Mouse (Mus musculus) Muller cell, postnatal 12 days (primary cell): ENCODE data around the gene Cpeb4.

Source experiments
- DNase-seq: peaks from one replicate; pipeline ENCODE4 v3.0.0-alpha.2; 2015; ENCODE audit errors: inconsistent ontology term

The Cpeb4 gene

GRCm38 (mm10) chr11:31896905-31897304 lies 24.9 kb downstream of the Cpeb4 start:
- DNase-seq, result no peak

DNA sequence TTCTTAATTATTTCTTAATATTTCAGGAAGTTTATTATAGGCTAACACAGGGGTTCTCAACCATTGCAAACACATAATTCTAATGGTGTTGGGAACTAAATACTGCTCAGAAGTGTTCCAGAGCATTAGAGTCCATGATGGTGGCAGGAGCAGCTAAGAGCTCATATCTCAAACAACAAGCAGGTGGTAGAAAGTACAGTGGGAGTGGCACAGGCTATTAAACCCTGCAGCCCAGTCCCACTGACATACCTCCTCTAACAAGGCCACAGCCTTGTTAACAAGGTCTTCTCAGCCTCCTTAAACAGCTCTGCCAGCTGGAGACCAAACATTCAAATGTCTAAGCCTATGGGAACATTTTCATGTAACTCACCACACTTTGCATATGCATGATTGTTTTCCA lies 27.2 kb downstream of the Cpeb4 start:
- DNase-seq, result no peak

DNA sequence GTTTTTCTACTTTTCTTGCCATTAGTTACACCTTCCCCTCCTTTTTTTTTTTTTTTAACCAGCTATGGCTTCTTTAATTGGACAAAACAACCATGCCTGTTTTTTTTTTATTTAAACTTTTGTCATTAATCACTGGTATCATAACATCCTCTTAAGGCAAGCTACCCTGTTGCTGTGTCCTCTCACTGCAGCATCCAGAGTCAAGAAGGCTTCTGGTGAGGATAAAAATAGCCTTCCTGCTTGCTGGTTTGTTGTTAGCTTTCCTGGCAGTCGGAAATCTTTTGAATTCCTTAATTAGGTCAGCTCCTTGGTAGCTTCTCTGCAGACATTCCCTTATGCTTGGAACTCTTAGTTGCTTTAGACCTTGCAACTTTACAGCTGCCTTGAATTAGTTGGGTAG lies 28.7 kb downstream of the Cpeb4 start:
- peak; percentile 34 for DNase-seq

DNA sequence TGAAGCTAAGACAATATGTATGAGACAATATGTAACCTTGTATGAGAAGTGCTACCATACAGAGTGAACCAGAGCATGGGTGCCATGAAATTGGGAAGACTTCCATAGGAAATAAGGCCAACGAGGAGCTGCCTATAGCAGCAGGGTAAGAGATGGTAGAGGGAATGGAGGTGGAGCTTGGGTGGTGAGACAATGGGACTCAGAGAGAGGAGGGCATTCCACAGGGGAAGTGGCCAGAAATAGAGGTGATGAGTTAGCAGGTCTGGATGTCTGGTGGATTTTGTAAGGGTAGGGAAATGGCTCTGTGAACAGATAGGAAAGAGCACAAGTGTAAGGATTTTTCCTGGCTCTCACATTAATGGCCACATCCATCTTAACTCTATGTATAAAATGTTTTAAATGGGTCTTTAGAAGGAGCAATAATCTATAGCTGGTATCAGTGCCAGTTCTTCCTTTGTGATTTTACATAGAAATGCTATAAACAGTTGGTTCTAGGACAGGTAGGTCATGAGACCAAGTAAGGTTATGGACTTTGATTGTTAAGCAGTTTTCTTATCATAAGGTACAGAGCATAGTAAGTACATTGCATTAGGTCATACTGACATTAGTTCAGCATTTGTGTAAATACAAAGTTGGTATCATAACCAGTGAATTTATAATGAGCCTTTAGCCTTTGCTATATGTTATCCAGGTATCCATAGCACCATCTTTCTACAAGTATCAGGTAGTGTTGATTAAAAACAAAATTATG lies 30.4 kb downstream of the Cpeb4 start:
- DNase-seq, result no peak

GRCm38 (mm10) chr11:31906499-31906898 lies 34.5 kb downstream of the Cpeb4 start:
- DNase-seq, result no peak

GRCm38 (mm10) chr11:31907650-31908049 lies 35.6 kb downstream of the Cpeb4 start:
- no peak for DNase-seq

- no peak for DNase-seq
Observed at GRCm38 (mm10) chr11:31912958-31913357, 40.9 kb downstream of the Cpeb4 start.

DNA sequence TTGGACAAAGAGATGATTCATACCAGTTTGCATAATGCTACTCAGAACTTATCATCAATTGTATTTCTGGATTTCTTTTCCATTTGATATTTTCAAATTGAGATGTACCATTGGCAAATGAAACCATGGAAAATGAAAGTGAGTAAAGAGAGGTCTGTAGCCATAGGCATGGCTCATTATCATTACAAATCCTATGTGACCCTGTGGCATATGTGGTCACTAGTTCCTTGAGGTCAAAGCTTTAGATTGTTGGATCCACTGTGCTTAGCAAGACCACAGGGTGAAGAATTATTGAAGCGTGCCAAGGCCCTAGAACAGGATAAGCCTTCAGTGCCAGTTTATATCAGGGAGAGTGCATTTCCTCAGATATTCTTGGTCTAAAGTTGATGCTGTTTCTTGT lies 45.8 kb downstream of the Cpeb4 start:
- DNase-seq, result no peak

- DNase-seq, result no peak
Observed at GRCm38 (mm10) chr11:31930051-31930450, 58.0 kb downstream of the Cpeb4 start.

DNA sequence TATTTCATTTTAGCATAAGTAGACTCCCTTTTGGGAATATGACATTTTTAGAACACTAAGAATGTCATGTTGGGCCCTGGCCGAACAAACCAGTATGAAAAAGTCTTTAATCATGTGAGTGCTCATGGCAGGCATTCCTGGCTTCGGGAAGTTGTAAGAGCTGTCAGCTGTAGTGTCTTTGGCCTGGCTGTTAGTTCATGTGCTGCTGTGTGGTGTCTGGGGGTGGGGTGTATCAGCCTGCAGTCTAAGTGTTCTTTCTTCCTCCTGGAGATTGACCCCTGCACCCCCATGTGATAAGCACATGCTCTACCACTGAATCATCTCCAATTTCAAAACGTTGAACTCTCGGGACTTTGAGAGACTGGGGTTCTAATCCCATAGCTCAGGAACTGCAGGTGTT lies 63.6 kb downstream of the Cpeb4 start:
- no peak for DNase-seq

GRCm38 (mm10) chr11:31936910-31937525 lies 65.0 kb downstream of the Cpeb4 start:
- no peak for DNase-seq

DNA sequence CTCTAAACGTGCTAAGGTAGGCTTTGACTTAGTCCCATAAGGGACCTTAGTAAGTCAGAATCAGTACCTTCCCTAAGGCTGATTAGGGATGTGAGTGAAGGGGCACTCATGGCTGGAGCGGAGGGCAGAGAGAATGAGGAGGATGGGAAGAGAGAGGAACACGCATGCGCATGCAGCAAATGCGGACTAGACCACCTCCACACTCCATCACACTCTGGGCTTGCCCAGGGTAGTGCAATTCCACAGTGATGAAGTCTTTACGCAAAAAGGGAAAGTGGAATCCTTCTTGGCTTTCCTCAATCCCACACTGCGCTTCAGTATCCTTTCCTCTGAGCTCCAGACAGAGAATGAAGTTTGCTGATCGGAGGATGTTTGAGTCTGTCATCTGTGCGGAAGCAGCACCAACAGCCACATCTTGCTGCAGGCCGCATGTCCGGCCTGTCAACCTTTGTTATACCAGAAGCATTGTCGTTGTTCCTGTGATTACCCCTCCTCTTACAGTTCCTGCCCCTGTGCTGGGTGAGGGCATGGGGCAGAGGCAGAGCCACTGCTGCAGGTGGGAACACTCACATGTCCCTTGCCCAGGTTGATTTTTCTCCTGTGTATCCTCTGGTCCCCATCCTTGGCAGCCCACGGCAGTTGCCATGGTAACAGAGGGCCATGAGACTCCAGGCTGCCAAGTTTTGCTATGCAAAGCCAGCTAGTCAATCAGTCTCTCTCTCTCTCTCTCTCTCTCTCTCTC lies 69.1 kb downstream of the Cpeb4 start:
- peak; percentile 19 for DNase-seq

DNA sequence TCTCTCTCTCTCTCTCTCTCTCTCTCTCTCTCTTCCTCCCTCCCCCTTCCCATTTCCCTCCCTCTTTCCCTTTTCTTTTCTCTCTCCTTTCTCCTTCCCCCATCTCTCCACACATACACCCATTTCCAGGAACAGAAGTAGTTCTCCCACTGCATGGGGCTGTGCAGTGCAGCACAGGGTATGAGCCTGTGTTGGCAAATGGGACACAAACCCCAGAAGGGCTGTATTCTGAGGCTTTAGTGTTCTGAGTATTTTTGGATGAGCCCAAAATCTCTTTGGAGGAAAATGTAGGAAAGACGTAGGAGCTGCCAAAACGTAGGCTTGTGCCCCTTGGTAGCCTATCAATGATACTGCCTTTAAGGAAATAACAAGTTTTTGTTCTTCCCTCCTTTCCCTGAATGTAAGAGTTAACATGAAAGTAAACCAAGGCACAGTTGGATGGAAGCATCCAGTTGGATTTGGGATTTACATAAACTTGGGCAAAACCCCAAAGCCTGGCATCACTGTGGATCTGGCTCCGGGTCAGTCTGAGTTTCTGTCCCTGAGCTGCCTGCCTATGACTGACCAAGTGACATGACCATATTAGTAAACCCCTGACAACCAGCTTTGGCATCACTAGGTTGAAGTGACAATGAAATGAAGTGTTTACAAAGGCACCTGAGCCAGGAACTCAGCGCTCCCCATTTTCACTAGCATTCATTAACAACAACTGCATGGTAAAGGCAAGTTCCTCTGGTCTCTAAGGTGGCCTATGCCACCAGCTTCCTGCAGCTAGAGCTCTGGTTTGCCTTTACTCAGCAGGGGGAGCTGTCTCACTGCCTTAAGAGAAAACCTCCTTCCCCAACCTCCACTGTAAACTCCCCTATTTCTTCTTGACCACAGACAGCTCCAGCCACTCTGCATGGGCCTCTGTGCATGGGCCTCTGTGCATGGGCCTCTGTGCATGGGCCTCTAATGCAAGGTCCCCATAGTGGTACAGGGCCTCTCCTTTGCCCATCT lies 69.9 kb downstream of the Cpeb4 start:
- DNase-seq, result no peak

DNA sequence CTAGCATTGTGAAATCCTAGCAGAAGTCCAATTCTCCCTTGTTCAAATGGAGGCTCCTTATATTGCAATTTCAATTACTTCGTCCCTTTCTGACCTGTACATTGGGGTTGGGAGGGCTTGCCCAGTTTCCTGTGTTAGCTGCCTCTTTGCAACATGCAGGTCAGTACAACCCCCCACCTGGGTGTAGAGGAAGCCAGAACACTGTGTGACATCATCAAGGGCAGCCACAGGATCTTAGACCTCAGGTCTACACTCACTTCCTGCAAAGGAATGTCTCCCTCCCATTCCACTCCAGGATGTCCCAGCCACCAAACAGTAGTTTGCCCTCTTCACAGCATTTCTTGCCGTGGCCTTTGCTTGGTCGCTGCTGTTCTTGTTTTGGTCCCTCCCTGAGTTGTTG lies 73.5 kb downstream of the Cpeb4 start:
- no peak for DNase-seq

DNA sequence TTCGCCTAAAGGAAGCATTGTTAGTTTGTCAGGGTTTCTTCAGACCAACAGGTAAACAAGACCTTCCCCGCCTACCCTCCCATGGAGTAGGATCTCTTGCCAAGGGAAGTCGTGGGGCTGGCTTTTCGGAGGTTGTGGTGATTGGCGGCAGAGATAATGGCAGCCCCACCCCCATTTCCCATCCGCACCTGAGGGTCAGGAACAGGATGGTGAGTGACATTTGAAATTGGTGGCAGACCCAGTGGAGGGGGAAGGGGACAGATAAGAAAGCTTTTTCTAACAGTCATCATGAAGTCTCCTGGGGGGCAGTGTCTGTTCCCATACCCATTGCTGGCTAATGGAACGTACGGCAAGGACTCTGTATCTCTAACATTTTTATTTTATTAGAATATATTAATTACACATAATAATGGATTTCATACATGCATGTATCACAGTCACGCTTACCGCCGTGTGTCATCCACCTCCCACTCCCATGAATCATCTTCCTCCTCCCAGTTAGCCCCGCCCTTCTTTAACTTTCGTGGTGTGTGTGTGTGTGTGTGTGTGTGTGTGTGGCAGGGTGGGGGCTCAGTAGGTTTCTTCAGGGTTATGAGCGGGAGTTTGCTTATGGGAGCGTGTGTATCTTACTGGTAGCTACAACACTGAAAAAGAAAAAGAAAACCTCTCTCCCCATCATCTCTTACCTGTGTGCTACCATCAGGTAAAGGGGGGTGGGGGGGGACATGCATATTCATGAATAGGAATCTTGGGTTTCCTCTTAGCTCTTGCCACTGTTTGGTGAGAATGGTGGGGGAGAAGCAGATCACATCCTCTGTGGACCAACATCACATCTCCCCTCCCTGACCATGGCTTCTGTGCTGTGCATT lies 76.7 kb downstream of the Cpeb4 start:
- peak; percentile 27 for DNase-seq

DNA sequence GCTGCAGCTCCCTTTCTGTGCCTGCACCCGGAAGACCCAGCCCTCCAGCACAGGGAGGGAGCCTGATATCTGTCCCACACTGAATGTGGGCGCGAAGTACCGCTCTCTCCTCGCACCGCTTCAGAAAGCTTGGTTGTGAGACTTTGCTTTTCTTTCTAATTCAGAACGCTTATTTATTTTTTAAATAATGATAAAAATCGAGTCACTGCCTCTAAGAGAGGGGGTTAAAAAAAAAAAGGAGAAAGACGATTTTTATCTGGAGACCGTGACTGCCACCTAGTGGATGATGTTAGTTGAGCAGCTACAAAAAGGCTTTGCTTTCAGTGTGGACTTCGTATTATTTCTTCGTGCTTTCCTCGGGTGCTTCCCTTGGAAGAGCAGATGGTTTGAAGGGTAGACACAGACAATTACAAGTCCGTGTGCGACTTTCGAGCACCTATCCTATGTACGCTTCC lies 77.3 kb downstream of the Cpeb4 start:
- DNase-seq, result peak; percentile 74

GRCm38 (mm10) chr11:31960071-31960470 lies 88.1 kb downstream of the Cpeb4 start:
- DNase-seq, result no peak

- DNase-seq, result no peak
Observed at GRCm38 (mm10) chr11:31963993-31964392, 92.0 kb downstream of the Cpeb4 start.

- DNase-seq, result no peak
Observed at GRCm38 (mm10) chr11:31965256-31966134, 93.5 kb downstream of the Cpeb4 start, which contains the start of gene 4930524B15Rik. Gene 4930524B15Rik, plus strand, starts transcription at chr11:31965592.
